Mouse (Mus musculus) C2C12 (cell line): Measurements from ENCODE around the gene Klhl40. TPM values are rescaled to one million over a fixed set of nuclear protein-coding genes. Genes with fewer than 3 reads are reported as not detected.

Source experiments
- H3K27me3 ChIP-seq: one replicate; pipeline ENCODE4 v1.6.1; 2011; ENCODE audit not compliant: control insufficient read depth, insufficient read depth, insufficient read length
- H3K36me3 ChIP-seq: one replicate; pipeline ENCODE4 v1.6.1; 2011; ENCODE audit not compliant: control insufficient read depth, insufficient read depth
- H3K4me3 ChIP-seq: one replicate; pipeline ENCODE4 v1.5.1; 2011; ENCODE audit warnings: mild to moderate bottlenecking, control low read depth; ENCODE audit not compliant: poor library complexity, insufficient read depth, severe bottlenecking
- H3K79me2 ChIP-seq: one replicate; pipeline ENCODE4 v1.6.1; 2011; ENCODE audit not compliant: control insufficient read depth, insufficient read depth
- H3K79me3 ChIP-seq: one replicate; pipeline ENCODE4 v1.6.1; 2011; ENCODE audit warnings: low read depth, control low read depth
- H3ac ChIP-seq: one replicate; pipeline ENCODE3; 2011; ENCODE audit warnings: low read depth; ENCODE audit not compliant: control insufficient read depth, insufficient read length
- CEBPB ChIP-seq: IDR thresholded peaks from one replicate; pipeline ENCODE4 v1.6.1; 2011; ENCODE audit warnings: low read depth, mild to moderate bottlenecking, control low read depth, moderate library complexity
- CTCF ChIP-seq: IDR thresholded peaks from one replicate; pipeline ENCODE4 v1.5.1; 2011; ENCODE audit not compliant: control insufficient read depth, insufficient read depth, insufficient read length
- FOSL1 ChIP-seq: IDR thresholded peaks from one replicate; pipeline ENCODE4 v1.8.0; 2011; ENCODE audit warnings: mild to moderate bottlenecking, low read length; ENCODE audit not compliant: poor library complexity, insufficient read depth, severe bottlenecking
- MAX ChIP-seq: IDR thresholded peaks from one replicate; pipeline ENCODE4 v1.6.1; 2011; ENCODE audit warnings: mild to moderate bottlenecking, control low read depth
- MYOD1 ChIP-seq: IDR thresholded peaks from one replicate; pipeline ENCODE4 v1.6.1; 2011; ENCODE audit warnings: low read depth; ENCODE audit not compliant: control insufficient read depth, insufficient read length
- MYOG ChIP-seq: IDR thresholded peaks from one replicate; pipeline ENCODE4 v1.6.1; 2011; ENCODE audit not compliant: control insufficient read depth, insufficient read length; ENCODE audit errors: extremely low read depth
- USF1 ChIP-seq: IDR thresholded peaks from one replicate; pipeline ENCODE4 v1.6.1; 2011; ENCODE audit warnings: low read depth, mild to moderate bottlenecking, control low read depth, moderate library complexity
- polyA plus RNA-seq: library from polyadenylated mRNA; unstranded; fragments of >200 nt; fragmentation: generic; extraction: Trizol; gene quantifications from one replicate; pipeline ENCODE4 v1.2.1, GENCODE M21; 2012; ENCODE audit warnings: missing spikeins

Klhl40 gene
- polyA plus RNA-seq, 1 experiment: 2.7 TPM

DNA sequence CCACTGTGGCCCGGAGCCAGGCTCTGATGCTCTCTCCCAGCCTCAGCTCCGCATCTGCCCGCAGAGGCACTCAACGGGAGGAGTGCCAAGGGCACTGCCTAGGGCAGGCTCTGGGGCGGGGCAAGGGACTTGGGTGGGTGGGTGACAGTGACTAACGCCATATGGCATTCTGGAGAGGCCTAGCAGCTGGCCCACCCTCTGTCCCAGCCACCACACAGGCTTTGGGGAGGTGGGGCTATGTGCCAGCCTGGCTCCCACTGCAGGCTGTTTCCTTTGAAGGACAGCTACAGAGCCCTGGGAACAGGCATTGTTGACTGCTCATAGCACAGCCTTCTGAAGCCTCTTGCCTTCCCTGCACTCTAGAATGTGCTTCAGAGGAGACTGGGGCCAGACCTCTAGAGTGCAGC is 45.2 kb downstream of the Klhl40 start:
- H3K27me3 ChIP-seq: no peaks in the 10 kb centered on the region
- no peak overlapping the region for H3K4me3 ChIP-seq
- H3K79me3 ChIP-seq: no peaks in the 10 kb centered on the region
- no peaks in the 10 kb centered on the region for H3K36me3 ChIP-seq
- no peaks in the 10 kb centered on the region for H3K79me2 ChIP-seq
- TF ChIP-seq MYOG (no peak), CEBPB (no peak), USF1 (no peak), MAX (no peak), MYOD1 (no peak), FOSL1 (no peak)
- no peak overlapping the region for H3ac ChIP-seq

DNA sequence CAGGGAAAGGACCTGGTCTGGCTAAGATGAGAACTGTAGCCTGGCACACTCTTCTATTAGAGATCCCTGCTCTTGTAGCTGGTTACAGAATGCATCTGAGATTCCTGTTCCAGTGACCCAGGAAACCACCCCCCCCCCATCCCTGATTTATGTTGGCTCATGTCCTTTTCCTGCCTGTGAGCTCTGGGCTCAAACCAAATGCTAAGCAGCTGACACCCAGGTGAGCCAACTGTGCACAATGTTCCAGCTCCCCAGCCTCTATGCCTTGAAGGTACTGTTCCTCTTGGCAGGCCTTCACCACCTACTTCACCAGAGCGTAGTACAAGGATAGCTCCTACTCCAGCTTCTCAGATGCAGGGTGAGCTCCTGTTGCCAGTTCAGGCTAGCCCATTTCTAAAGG is 45.6 kb downstream of the Klhl40 start:
- H3ac ChIP-seq: no peak overlapping the region
- TF ChIP-seq MYOG (no peak), FOSL1 (no peak), CEBPB (no peak), MYOD1 (no peak), CTCF (no peak), USF1 (no peak), MAX (no peak)
- H3K27me3 ChIP-seq: no peaks in the 10 kb centered on the region
- no peak overlapping the region for H3K4me3 ChIP-seq
- H3K36me3 ChIP-seq: no peaks in the 10 kb centered on the region
- H3K79me3 ChIP-seq: no peaks in the 10 kb centered on the region
- no peaks in the 10 kb centered on the region for H3K79me2 ChIP-seq

DNA sequence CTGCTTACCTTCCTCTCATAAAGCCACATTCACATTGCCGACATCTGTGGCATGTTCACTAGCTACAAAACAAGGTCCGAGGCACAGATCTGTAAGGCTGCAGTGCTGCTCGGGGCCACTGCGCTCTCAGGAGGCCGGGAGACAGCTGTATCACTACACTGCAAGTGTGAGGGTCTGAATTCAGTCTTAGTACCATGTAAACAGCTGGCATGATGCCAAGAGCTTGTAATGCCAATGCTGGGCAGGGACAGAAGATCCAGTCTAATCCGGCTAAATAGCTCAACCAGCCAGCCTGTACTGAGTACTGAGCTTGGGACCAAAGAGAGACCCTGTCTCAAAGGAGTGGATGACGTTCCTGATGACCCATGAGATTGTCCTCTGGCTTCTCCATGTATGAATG is 46.6 kb downstream of the Klhl40 start:
- H3K79me2 ChIP-seq: no peaks in the 10 kb centered on the region
- H3K36me3 ChIP-seq: no peaks in the 10 kb centered on the region
- no peak overlapping the region for H3K4me3 ChIP-seq
- no peak for TF ChIP-seq FOSL1
- no peak for TF ChIP-seq USF1
- TF ChIP-seq MYOD1: no peak
- TF ChIP-seq CEBPB: no peak
- no peak for TF ChIP-seq CTCF
- TF ChIP-seq MYOG: no peak
- no peak for TF ChIP-seq MAX
- no peaks in the 10 kb centered on the region for H3K79me3 ChIP-seq
- H3ac ChIP-seq: no peak overlapping the region
- peaks cover 7% of the 10 kb centered on the region for H3K27me3 ChIP-seq

DNA sequence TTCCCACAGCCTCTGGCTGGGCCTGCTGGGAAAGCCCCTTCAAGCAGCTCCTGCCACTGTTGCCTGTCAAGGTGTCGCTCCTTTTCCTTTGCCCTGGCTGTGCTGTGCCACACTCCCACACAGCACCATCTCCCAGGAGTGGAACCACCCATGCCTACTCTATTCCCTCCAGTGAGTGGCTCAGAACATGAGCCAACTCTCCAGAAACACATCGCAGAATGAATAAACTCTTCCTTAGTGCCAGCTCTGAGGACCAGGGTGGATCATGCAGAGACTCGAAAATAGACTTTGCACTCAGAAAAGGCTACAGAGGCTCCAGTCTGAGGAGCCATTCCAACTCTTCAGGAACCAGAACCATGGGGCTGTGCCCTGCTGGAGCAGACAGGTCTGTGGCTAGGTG is 48.9 kb downstream of the Klhl40 start:
- H3K27me3 ChIP-seq: peaks cover 11% of the 10 kb centered on the region
- no peak for TF ChIP-seq USF1
- no peak for TF ChIP-seq MYOD1
- TF ChIP-seq FOSL1: no peak
- H3ac ChIP-seq: no peak overlapping the region
- H3K79me3 ChIP-seq: no peaks in the 10 kb centered on the region
- no peaks in the 10 kb centered on the region for H3K36me3 ChIP-seq
- no peaks in the 10 kb centered on the region for H3K79me2 ChIP-seq
- H3K4me3 ChIP-seq: no peak overlapping the region

DNA sequence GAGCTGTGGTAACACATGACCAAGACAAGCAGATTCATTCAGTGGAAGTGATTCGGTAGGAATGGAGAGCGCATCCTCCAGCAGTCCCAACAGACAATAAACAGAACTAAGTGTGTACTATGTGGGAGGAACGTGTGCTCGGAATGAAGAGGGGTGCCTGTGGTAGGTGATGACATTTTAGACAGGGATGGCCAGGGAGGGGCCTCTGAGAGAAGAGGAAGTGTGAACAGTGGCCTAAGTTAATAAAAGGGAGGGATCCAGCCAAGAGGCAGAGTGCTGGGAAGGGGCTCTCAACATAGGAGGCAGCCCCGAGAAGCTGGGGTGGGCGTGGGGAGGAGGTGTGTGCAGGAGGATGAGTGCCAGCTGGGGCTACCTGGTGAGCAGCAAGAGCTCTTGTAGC is 50.9 kb downstream of the Klhl40 start:
- H3ac ChIP-seq: no peak overlapping the region
- H3K4me3 ChIP-seq: no peak overlapping the region
- H3K36me3 ChIP-seq: no peaks in the 10 kb centered on the region
- H3K27me3 ChIP-seq: peaks cover 13% of the 10 kb centered on the region
- H3K79me2 ChIP-seq: no peaks in the 10 kb centered on the region
- no peak for TF ChIP-seq MYOG
- TF ChIP-seq FOSL1: no peak
- no peak for TF ChIP-seq MYOD1
- no peak for TF ChIP-seq CEBPB
- no peak for TF ChIP-seq CTCF
- no peak for TF ChIP-seq USF1
- TF ChIP-seq MAX: no peak
- H3K79me3 ChIP-seq: no peaks in the 10 kb centered on the region

DNA sequence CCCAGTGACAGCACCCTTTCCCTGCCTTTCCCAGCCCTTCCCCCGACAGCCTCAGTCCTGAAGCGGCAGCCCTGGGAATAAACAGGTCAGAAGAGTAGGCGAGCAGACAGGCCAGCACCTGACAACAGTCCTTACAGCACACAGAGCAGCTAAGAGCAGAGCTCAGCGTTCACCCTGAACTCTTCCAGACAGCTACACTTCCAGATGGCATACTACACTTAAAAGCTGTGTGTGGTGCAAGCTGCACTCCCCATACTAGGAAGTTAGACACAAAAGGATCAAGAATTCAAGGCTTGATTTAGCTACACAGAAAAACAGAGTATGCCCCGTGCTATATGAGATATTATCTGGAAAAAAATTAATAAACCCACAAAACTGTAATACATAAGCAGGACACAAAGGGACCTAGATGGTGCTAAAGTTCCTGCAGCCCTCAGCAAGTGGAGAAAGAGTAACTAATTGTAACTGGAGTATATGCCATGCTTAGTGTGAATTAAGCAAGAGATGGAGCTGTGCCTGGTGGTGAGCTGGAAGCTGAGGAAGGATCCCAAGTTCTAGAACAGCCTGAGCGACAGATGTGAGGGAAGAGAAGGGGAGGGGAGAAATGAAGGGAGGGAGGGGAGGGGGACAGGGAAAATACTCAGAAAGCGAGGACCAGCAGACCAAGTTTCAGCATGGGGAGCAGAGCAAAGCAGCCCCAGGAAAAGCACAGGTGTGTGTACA is 52.0 kb downstream of the Klhl40 start:
- H3K27me3 ChIP-seq: peaks cover 17% of the 10 kb centered on the region
- TF ChIP-seq MAX: no peak
- no peak for TF ChIP-seq FOSL1
- no peak for TF ChIP-seq MYOG
- no peak for TF ChIP-seq MYOD1
- no peak for TF ChIP-seq CTCF
- TF ChIP-seq USF1: no peak
- no peak for TF ChIP-seq CEBPB
- no peaks in the 10 kb centered on the region for H3K79me2 ChIP-seq
- no peaks in the 10 kb centered on the region for H3K79me3 ChIP-seq
- H3K4me3 ChIP-seq: no peak overlapping the region
- no peaks in the 10 kb centered on the region for H3K36me3 ChIP-seq
- no peak overlapping the region for H3ac ChIP-seq
